Mouse (Mus musculus) CH12.LX (cell line): ENCODE results near the gene Picalm. TPM values are rescaled to one million over a fixed set of nuclear protein-coding genes. Genes with fewer than 3 reads are reported as not detected.

Source experiments
- DNase-seq: peaks from one replicate; pipeline ENCODE4 v3.0.0-alpha.2; 2013; ENCODE audit errors: extremely low read depth
- H3K27ac ChIP-seq: 2 replicates; pipeline ENCODE4 v1.5.1; 2012; ENCODE audit warnings: low read depth, mild to moderate bottlenecking, control low read depth, moderate library complexity; ENCODE audit not compliant: insufficient read depth
- H3K27me3 ChIP-seq: replicated peaks from 2 replicates; pipeline ENCODE3; 2012; ENCODE audit warnings: inconsistent platforms
- H3K36me3 ChIP-seq, 2 experiments: replicated peaks in 1 of 2; 2 replicates each; pipeline versions ENCODE3 to v1.6.1; 2012; ENCODE audit warnings: inconsistent platforms in 1 of 2, low read length in 1 of 2, mild to moderate bottlenecking in 1 of 2, mixed read lengths in 1 of 2, moderate library complexity in 1 of 2; ENCODE audit not compliant: control insufficient read depth in 1 of 2, insufficient read depth in 1 of 2
- H3K4me1 ChIP-seq, 2 experiments: 2 replicates each; pipeline ENCODE4 v1.6.1; 2012; ENCODE audit warnings: inconsistent platforms in 1 of 2, moderate library complexity in 1 of 2; ENCODE audit not compliant: insufficient read depth in 2 of 2, control insufficient read depth in 1 of 2
- H3K4me2 ChIP-seq: 2 replicates; pipeline ENCODE4 v1.6.1; 2012; ENCODE audit warnings: low read depth, mild to moderate bottlenecking, control low read depth; ENCODE audit not compliant: poor library complexity, insufficient read depth, severe bottlenecking
- H3K4me3 ChIP-seq, 3 experiments: fragments of 150-350 bp in 1 of 3; sonication (generic) in 1 of 3; replicated peaks in 1 of 3; 2 replicates each; pipeline versions ENCODE3 to v1.5.1; 2011 to 2012; ENCODE audit warnings: low read depth in 2 of 3, low read length in 2 of 3, mild to moderate bottlenecking in 2 of 3, moderate library complexity in 2 of 3, control low read depth in 1 of 3, improper control_type of control experiment in 1 of 3, inconsistent platforms in 1 of 3, mixed read lengths in 1 of 3; ENCODE audit not compliant: poor library complexity in 1 of 3
- H3K79me2 ChIP-seq: replicated peaks from 2 replicates; pipeline ENCODE4 v1.6.1; 2012; ENCODE audit warnings: mild to moderate bottlenecking, moderate library complexity; ENCODE audit not compliant: control insufficient read depth, poor library complexity, insufficient read depth, severe bottlenecking; ENCODE audit errors: extremely low read depth
- H3K9ac ChIP-seq: 2 replicates; pipeline ENCODE4 v1.6.1; 2012; ENCODE audit warnings: low read depth, mild to moderate bottlenecking, control low read depth, moderate library complexity; ENCODE audit not compliant: insufficient read depth
- H3K9me3 ChIP-seq: replicated peaks from 2 replicates; pipeline ENCODE3; 2012; ENCODE audit warnings: low read length, inconsistent platforms, mixed read lengths
- E2F4 ChIP-seq: IDR thresholded peaks from 2 replicates; pipeline ENCODE4 v1.6.1; 2011; ENCODE audit warnings: low read depth, low read length, improper control_type of control experiment; ENCODE audit not compliant: insufficient replicate concordance
- EP300 ChIP-seq: IDR thresholded peaks from 2 replicates; pipeline ENCODE4 v1.6.1; 2011; ENCODE audit warnings: low read length, improper control_type of control experiment
- IRF4 ChIP-seq: IDR thresholded peaks from 2 replicates; pipeline ENCODE4 v1.6.1; 2014; ENCODE audit warnings: low read depth, mild to moderate bottlenecking, inconsistent platforms, low read length, improper control_type of control experiment
- KAT2A ChIP-seq: IDR thresholded peaks from 2 replicates; pipeline ENCODE4 v1.6.1; 2012; ENCODE audit warnings: low read length, improper control_type of control experiment, inconsistent platforms; ENCODE audit not compliant: insufficient replicate concordance
- MAX ChIP-seq: IDR thresholded peaks from 2 replicates; pipeline ENCODE4 v1.6.1; 2011; ENCODE audit warnings: low read length, improper control_type of control experiment
- MAZ ChIP-seq: IDR thresholded peaks from 2 replicates; pipeline ENCODE4 v1.6.1; 2012; ENCODE audit warnings: low read depth, mild to moderate bottlenecking, inconsistent platforms, low read length, improper control_type of control experiment, moderate library complexity
- MXI1 ChIP-seq: IDR thresholded peaks from 2 replicates; pipeline ENCODE4 v1.6.1; 2011; ENCODE audit warnings: mild to moderate bottlenecking, low read depth, low read length, improper control_type of control experiment
- MYC ChIP-seq: IDR thresholded peaks from 2 replicates; pipeline ENCODE4 v1.6.1; 2011; ENCODE audit warnings: low read depth, mild to moderate bottlenecking, improper control_type of control experiment, low read length
- PAX5 ChIP-seq: IDR thresholded peaks from 2 replicates; pipeline ENCODE4 v1.6.1; 2012; ENCODE audit warnings: low read length, inconsistent platforms, mixed read lengths
- POLR2A ChIP-seq: IDR thresholded peaks from 2 replicates; pipeline ENCODE4 v1.6.1; 2011; ENCODE audit warnings: low read depth, mild to moderate bottlenecking, improper control_type of control experiment, low read length
- POLR2AphosphoS2 ChIP-seq: IDR thresholded peaks from 2 replicates; pipeline ENCODE4 v1.6.1; 2011; ENCODE audit warnings: low read depth, low read length, improper control_type of control experiment
- RAD21 ChIP-seq: IDR thresholded peaks from 2 replicates; pipeline ENCODE4 v1.6.1; 2011; ENCODE audit warnings: low read depth, mild to moderate bottlenecking, low read length, improper control_type of control experiment, moderate library complexity
- RCOR1 ChIP-seq: conservative IDR thresholded peaks from 2 replicates; pipeline ENCODE4 v1.6.1; 2012; ENCODE audit warnings: low read depth, mild to moderate bottlenecking, inconsistent platforms, low read length, improper control_type of control experiment
- TCF12 ChIP-seq: IDR thresholded peaks from 2 replicates; pipeline ENCODE4 v1.6.1; 2014; ENCODE audit warnings: low read depth, mild to moderate bottlenecking, inconsistent platforms, low read length, improper control_type of control experiment
- ZC3H11A ChIP-seq: IDR thresholded peaks from 2 replicates; pipeline ENCODE4 v1.6.1; 2012; ENCODE audit warnings: low read depth, mild to moderate bottlenecking, inconsistent platforms, low read length, improper control_type of control experiment
- dilution Hi-C: fragments of 300-500 bp; cut with MboI; formaldehyde crosslinking; loops from 2 replicates; pipeline ENCODE4 v1.14.3; 2020; ENCODE audit warnings: low sequenced_read_pairs; ENCODE audit not compliant: extremely low pct_unique_long_range_greater_than_20kb, extremely low pct_ligation_motif_present
- in situ Hi-C: fragments of 300-500 bp; cut with MboI; formaldehyde crosslinking; loops from 3 replicates; pipeline ENCODE4 v1.14.3; 2019; ENCODE audit warnings: low sequenced_read_pairs, low pct_ligation_motif_present, low pct_unique_long_range_greater_than_20kb, mixed read lengths
- polyA plus RNA-seq: library from polyadenylated mRNA; unstranded; fragments of >175 nt; gene quantifications from 2 replicates; pipeline ENCODE4 v1.2.1, GENCODE M21; 2012; ENCODE audit warnings: low read depth; ENCODE audit not compliant: insufficient read length
- total RNA-seq, 2 experiments: library from RNA; depleted of rRNA; stranded (reverse); fragments of 300-350 nt in 1 of 2; fragments of >200 nt in 1 of 2; gene quantifications; 2 replicates each; pipeline ENCODE4 v1.2.3; 2012 to 2014

Gene Picalm
- total and polyA plus RNA-seq, 3 experiments: 27.6 to 94.3 (median 53.4) TPM

DNA sequence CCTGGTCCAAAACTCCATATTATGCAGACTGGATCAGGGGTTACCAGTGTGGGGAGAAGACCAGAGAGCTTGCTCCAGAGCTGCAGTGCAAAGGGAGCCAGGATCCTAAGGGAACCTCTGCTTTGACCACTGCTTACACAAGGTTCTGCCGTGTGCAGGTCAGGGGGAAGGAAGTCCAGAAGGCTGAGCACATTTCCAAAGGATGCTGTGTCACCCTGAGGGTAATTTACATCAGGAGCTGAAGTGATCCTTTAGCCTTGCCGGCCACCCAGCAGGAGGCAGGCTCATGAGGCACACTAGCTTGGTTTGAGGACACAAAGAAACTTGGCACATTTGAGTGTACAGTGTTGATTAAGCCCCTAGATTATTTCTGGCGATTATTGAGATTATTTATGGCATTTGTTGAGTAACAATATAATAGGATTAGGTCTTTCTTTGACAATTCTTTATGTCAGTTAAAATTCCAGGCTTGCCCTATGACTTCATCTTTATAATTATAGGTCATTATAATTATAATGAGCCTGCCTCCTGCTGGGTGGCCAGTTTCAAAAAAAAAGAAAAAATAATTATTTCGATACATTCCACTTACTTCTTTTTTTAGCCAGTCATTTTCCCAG, 106.4 kb downstream of the Picalm start:
- in situ Hi-C loops: no loop called here
- no peak overlapping the region for H3K4me3 ChIP-seq
- dilution Hi-C loops: no loop called here

GRCm38 (mm10) chr7:90243151-90243550, 113.1 kb downstream of the Picalm start:
- Histone ChIP-seq H3K27me3 (no peaks in the 10 kb centered on the region), H3K4me2 (no peak overlapping the region), H3K79me2 (no peaks in the 10 kb centered on the region), H3K9ac (no peak overlapping the region), H3K36me3 (no peaks in the 10 kb centered on the region), H3K9me3 (no peaks in the 10 kb centered on the region), H3K4me1 (no peaks in the 10 kb centered on the region), H3K27ac (no peak overlapping the region), H3K4me3 (no peak overlapping the region)
- TF ChIP-seq EP300 (no peak), MXI1 (no peak), MYC (no peak), MAX (no peak), RCOR1 (no peak), POLR2AphosphoS2 (no peak), POLR2A (no peak)
- no peak for DNase-seq
- dilution Hi-C loops (no loop called here), in situ Hi-C loops (no loop called here)

More for the DNA sequence above, 106.4 kb downstream of the Picalm start:
- Histone ChIP-seq H3K27me3 (no peaks in the 10 kb centered on the region), H3K4me2 (no peak overlapping the region)
- TF ChIP-seq IRF4 (no peak), ZC3H11A (no peak), MAZ (no peak), KAT2A (no peak), PAX5 (no peak), E2F4 (no peak), RAD21 (no peak), POLR2A (no peak)
- TF ChIP-seq, all 38 proteins: peak for 0
- Histone ChIP-seq H3K27ac (no peak overlapping the region), H3K79me2 (no peaks in the 10 kb centered on the region), H3K9ac (no peak overlapping the region), H3K36me3 (no peaks in the 10 kb centered on the region), H3K4me1 (no peaks in the 10 kb centered on the region; a peak in 1 of 4 replicates), H3K9me3 (no peaks in the 10 kb centered on the region)
- DNase-seq: no peak

GRCm38 (mm10) chr7:90243643-90244042, 113.6 kb downstream of the Picalm start:
- no peak for DNase-seq
- dilution Hi-C loops: no loop called here

More at GRCm38 (mm10) chr7:90243643-90244042, 113.6 kb downstream of the Picalm start:
- in situ Hi-C loops: no loop called here
- H3K4me3 ChIP-seq: no peak overlapping the region
- H3K9me3 ChIP-seq: no peaks in the 10 kb centered on the region
- H3K4me2 ChIP-seq: no peak overlapping the region
- no peak for TF ChIP-seq TCF12
- TF ChIP-seq, all 38 proteins: peak for 0
- Histone ChIP-seq H3K36me3 (no peaks in the 10 kb centered on the region), H3K27me3 (no peaks in the 10 kb centered on the region), H3K4me1 (no peaks in the 10 kb centered on the region), H3K9ac (no peak overlapping the region), H3K27ac (no peak overlapping the region), H3K79me2 (no peaks in the 10 kb centered on the region)
